Mouse (Mus musculus) brain, embryonic 14.5 days (tissue): Measurements from ENCODE around the gene Mpp4.

Experiments used
- CTCF ChIP-seq: fragments of 200-500 bp; IDR thresholded peaks from 2 replicates; pipeline ENCODE4 v1.5.1; 2012; ENCODE audit warnings: inconsistent platforms, mild to moderate bottlenecking, moderate library complexity, borderline replicate concordance; ENCODE audit not compliant: insufficient read depth, insufficient read length; ENCODE audit errors: extremely low read depth
- POLR2A ChIP-seq: fragments of 200-500 bp; IDR thresholded peaks from 2 replicates; pipeline ENCODE4 v1.6.1; 2012; ENCODE audit warnings: mild to moderate bottlenecking, inconsistent platforms, borderline replicate concordance; ENCODE audit not compliant: poor library complexity, insufficient read depth, insufficient read length, severe bottlenecking; ENCODE audit errors: extremely low read depth

DNA sequence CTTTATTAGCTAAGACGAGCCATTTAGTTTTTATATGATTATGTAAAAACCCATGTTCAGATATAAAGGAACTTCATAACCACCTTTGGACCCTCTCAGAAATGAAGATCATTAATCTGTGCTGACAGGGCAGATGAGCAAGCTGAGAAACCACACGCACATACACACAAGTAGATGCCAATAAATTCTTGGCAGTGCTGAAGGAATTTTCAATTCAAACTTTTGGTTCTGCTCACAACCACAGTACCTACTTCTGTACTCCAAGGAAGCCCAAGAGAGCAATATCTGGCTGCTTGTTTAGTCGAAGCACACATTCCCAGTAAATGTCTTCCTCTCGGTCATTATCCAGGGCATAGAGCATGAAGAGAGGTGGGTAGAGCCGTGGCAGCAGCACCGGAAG is 6.4 kb upstream of the Mpp4 start:
- TF ChIP-seq CTCF (no peak), POLR2A (no peak)
